Mouse (Mus musculus) cerebellum, adult 2 months (tissue): ENCODE measurements around the gene Dlgap5.

Experiments used
- CTCF ChIP-seq: fragments of 200-500 bp; IDR thresholded peaks from 2 replicates; pipeline ENCODE4 v1.5.1; 2011; ENCODE audit warnings: low read depth, mild to moderate bottlenecking, control low read depth, low read length, moderate library complexity, borderline replicate concordance; ENCODE audit not compliant: insufficient read depth
- POLR2A ChIP-seq: fragments of 200-500 bp; IDR thresholded peaks from 2 replicates; pipeline ENCODE4 v1.6.1; 2011; ENCODE audit warnings: low read length, control low read depth, borderline replicate concordance; ENCODE audit not compliant: insufficient read depth

DNA sequence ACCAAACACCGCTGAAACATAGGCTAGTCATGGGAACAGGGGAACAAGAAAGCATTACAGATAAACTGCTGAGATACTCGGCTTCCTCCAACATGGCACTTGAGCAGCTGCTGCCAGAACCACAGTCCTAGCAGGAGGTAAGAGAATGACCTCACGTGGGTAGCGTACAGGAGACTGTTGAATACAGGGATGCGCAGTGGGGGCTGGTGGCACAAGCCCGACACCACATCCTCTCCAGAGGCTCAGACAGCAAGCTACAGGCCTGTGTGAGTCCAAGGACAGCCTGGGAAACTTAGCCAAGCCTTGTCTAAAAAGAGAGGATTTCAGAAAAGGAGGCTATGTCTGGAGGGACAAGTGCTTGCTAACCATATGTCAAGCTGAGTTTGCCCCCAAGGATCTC is 23.2 kb downstream of the Dlgap5 start:
- no peak for TF ChIP-seq CTCF
- TF ChIP-seq POLR2A, result no peak
